Mouse (Mus musculus) neural tube, embryonic 15.5 days (tissue): ENCODE results near the gene Bean1. TPM values are rescaled to one million over a fixed set of nuclear protein-coding genes. Genes with fewer than 3 reads are reported as not detected.
"Not testable (repeated sequence)": the region's sequence is repeated elsewhere in the genome, so short reads cannot be mapped to it uniquely, and the experiment has no call there.

ENCODE experiments used
- ATAC-seq: fragments of 200-750 bp; cut with Nextera tagmentation; 2 replicates; pipeline ENCODE4 v1.8.0; 2017; ENCODE audit warnings: mild to moderate bottlenecking, moderate TSS enrichment, moderate library complexity; ENCODE audit not compliant: low FRiP score
- H3K27ac ChIP-seq: fragments of 300-500 bp; sonication (generic); replicated peaks from 2 replicates; pipeline ENCODE4 v1.5.1; 2015; ENCODE audit warnings: mild to moderate bottlenecking, inconsistent platforms
- H3K27me3 ChIP-seq: fragments of 300-500 bp; sonication (generic); replicated peaks from 2 replicates; pipeline ENCODE4 v1.6.1; 2015; ENCODE audit warnings: inconsistent platforms
- H3K36me3 ChIP-seq: fragments of 300-500 bp; sonication (generic); 2 replicates; pipeline ENCODE4 v1.6.1; 2015; ENCODE audit warnings: inconsistent platforms
- H3K4me1 ChIP-seq: fragments of 300-500 bp; sonication (generic); 2 replicates; pipeline ENCODE4 v1.6.1; 2015; ENCODE audit warnings: inconsistent platforms
- H3K4me2 ChIP-seq: fragments of 300-500 bp; sonication (generic); 2 replicates; pipeline ENCODE4 v1.6.1; 2015; ENCODE audit warnings: inconsistent platforms, mild to moderate bottlenecking, moderate library complexity
- H3K4me3 ChIP-seq: fragments of 300-500 bp; sonication (generic); replicated peaks from 2 replicates; pipeline ENCODE4 v1.5.1; 2015; ENCODE audit warnings: mild to moderate bottlenecking, inconsistent platforms
- H3K9ac ChIP-seq: fragments of 300-500 bp; sonication (generic); replicated peaks from 2 replicates; pipeline ENCODE4 v1.6.1; 2015; ENCODE audit warnings: mild to moderate bottlenecking, inconsistent platforms
- H3K9me3 ChIP-seq: fragments of 300-500 bp; sonication (generic); replicated peaks from 2 replicates; pipeline ENCODE4 v1.6.1; 2016; ENCODE audit warnings: inconsistent platforms
- WGBS: fragments of 180-500 bp; shearing (Covaris S2); methylation state at CpG from one replicate; pipeline ENCODE4 v1.1.7; 2015; ENCODE audit warnings: mixed read lengths; 5-methylcytosine and 5-hydroxymethylcytosine counted together
- polyA plus RNA-seq: library from polyadenylated mRNA; unstranded; fragments of >200 nt; fragmentation: Nextera tagmentation; extraction: Ambion mirVana; gene quantifications from 2 replicates; pipeline ENCODE4 v1.2.1, GENCODE M21; 2015

Gene Bean1
- polyA plus RNA-seq, 1 experiment from 2014 or later = 9.8 TPM

DNA sequence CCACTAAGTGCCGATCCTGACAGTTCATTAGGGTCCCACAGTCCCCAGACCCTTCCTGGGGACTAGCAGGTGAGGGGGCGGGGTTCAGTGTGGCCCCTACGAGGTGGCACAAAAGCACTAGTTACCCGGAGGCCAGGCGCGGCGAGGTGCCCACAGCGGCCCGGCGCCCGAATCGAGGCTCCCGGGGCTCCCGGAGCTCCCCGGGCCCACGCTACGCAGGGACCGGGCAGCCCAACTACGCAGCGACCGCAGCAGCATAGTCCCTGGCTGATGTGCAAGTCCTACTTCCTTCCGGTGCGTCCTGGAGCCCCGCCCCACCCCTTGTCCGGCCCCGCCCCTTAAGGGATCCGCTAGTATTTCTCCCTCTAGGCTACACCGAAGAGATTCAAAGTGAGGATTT, 78.0 kb downstream of the Bean1 start, which contains the start of gene Tk2:
Gene Tk2 (minus strand): TSS at position 283 of the 400 bp plus-strand sequence.
- Histone ChIP-seq H3K27me3 (no peaks in the 10 kb centered on the region), H3K9me3 (no peaks in the 10 kb centered on the region), H3K9ac (peak within 1 kb of the TSS; percentile 91), H3K27ac (peak within 1 kb of the TSS; percentile 72), H3K4me1 (peaks cover 32% of the 10 kb centered on the region), H3K36me3 (peaks cover 9% of the 10 kb centered on the region; the same call in 1 of the 2 replicates), H3K4me2 (peak within 1 kb of the TSS; percentile 85), H3K4me3 (peak within 1 kb of the TSS; percentile 90)
- under 1% methylated on average over 28 of the region's 28 CpGs for WGBS
- ATAC-seq = peak; percentile 94

DNA sequence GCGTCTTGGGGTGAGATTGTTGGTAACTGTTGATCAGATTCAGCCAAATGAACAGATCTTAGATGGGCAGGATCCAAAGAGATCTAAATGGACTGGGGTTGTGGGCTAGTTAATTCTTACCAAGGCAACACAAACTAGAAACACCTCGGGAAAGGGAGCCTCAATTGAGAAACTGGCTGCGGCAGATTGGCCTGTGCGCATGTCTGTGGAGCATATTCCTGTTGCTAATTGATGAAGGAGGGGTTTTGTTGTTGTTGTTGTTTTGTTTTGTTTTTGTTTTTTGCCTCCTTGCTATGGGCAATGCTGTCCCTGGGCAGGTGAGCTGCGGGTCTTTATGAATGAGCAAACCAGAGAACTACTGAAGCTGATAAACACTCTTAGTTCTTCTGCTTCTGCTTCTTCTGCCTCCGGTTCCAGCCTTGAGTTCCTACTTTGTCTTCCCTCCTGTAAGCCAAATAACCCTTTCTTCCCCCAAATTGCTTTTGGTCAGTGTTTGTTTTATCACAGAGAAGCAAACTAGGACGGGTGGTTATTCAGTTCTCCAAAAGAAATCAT, 79.3 kb downstream of the Bean1 start:
- ATAC-seq = no peak
- Histone ChIP-seq H3K27ac (no peak overlapping the region), H3K4me3 (no peak overlapping the region), H3K4me1 (peaks cover 32% of the 10 kb centered on the region), H3K36me3 (0 out of 2 replicates have a peak, but pooled peaks cover 7% of the 10 kb centered on the region), H3K9ac (no peak overlapping the region), H3K27me3 (no peaks in the 10 kb centered on the region), H3K4me2 (no peak overlapping the region), H3K9me3 (no peaks in the 10 kb centered on the region)
- 84% methylated on average over 7 of the region's 7 CpGs for WGBS

GRCm38 (mm10) chr8:104250439-104251367, 80.5 kb downstream of the Bean1 start, which contains the start of gene Cklf:
Cklf (plus strand) TSS chr8:104250861.
- H3K36me3 ChIP-seq = no peaks in the 10 kb centered on the region
- H3K4me3 ChIP-seq = peak within 1 kb of the TSS; percentile 73
- peak within 1 kb of the TSS; percentile 86 for H3K4me2 ChIP-seq
- H3K9ac ChIP-seq = peak within 1 kb of the TSS; percentile 70
- no peaks in the 10 kb centered on the region for H3K27me3 ChIP-seq
- peak within 1 kb of the TSS; percentile 76 for H3K27ac ChIP-seq
- 4% methylated on average over 41 of the region's 41 CpGs for WGBS
- no peaks in the 10 kb centered on the region for H3K9me3 ChIP-seq
- H3K4me1 ChIP-seq = peaks cover 32% of the 10 kb centered on the region
- ATAC-seq = peak; percentile 84

- Histone ChIP-seq H3K9ac (peak overlapping the region; percentile 70), H3K4me3 (peak overlapping the region; percentile 73), H3K4me2 (peak overlapping the region; percentile 86), H3K27ac (no peak overlapping the region), H3K4me1 (peaks cover 32% of the 10 kb centered on the region), H3K9me3 (no peaks in the 10 kb centered on the region), H3K36me3 (no peaks in the 10 kb centered on the region), H3K27me3 (no peaks in the 10 kb centered on the region)
- WGBS = under 1% methylated on average over 7 of the region's 7 CpGs
- ATAC-seq = no peak
These were observed 81.2 kb downstream of the Bean1 start for GRCm38 (mm10) chr8:104251461-104251860.

- H3K4me3 ChIP-seq = no peak overlapping the region
- no peak for ATAC-seq
- H3K27me3 ChIP-seq = no peaks in the 10 kb centered on the region
- H3K9ac ChIP-seq = no peak overlapping the region
- peaks cover 18% of the 10 kb centered on the region for H3K4me1 ChIP-seq
- 92% methylated on average over 3 of the region's 3 CpGs for WGBS
- H3K36me3 ChIP-seq = peaks cover 7% of the 10 kb centered on the region
- no peak overlapping the region for H3K4me2 ChIP-seq
- H3K9me3 ChIP-seq = 0 out of 2 replicates have a peak, but pooled peaks cover 1% of the 10 kb centered on the region
- H3K27ac ChIP-seq = no peak overlapping the region
These were observed 82.8 kb downstream of the Bean1 start for GRCm38 (mm10) chr8:104253016-104253415.

DNA sequence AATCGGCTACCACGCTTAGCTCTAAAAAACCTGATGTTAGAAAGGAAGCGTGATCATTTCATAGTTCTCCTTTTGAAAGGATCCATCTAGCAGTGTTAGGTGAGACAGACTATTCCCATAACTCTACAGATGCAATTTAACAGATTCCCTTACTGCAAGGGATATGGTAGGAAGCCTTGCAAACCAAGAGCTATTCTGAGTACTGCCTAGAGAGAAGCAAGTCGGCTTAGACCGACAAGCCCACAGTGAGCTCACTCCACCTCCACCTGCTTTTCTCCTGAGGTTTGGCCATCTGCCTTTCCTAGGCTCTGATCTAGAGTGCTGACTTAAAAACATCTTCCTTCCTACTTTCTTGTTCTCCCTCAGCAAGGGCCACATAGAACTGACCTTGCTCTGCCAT, 91.6 kb downstream of the Bean1 start:
- not testable (repeated sequence) for H3K4me1 ChIP-seq, H3K27ac ChIP-seq, ATAC-seq, H3K4me3 ChIP-seq, H3K27me3 ChIP-seq, H3K9me3 ChIP-seq, H3K9ac ChIP-seq, H3K4me2 ChIP-seq
- H3K36me3 ChIP-seq = peaks cover 34% of the 10 kb centered on the region
- 94% methylated on average over 5 of the region's 5 CpGs for WGBS

- H3K27me3 ChIP-seq, H3K4me2 ChIP-seq, H3K27ac ChIP-seq, H3K9ac ChIP-seq, H3K4me1 ChIP-seq, H3K4me3 ChIP-seq, H3K9me3 ChIP-seq, ATAC-seq: not testable (repeated sequence)
- 0 out of 2 replicates have a peak, but pooled peaks cover 13% of the 10 kb centered on the region for H3K36me3 ChIP-seq
- 95% methylated on average over 22 of the region's 22 CpGs for WGBS
These were observed 94.2 kb downstream of the Bean1 start for GRCm38 (mm10) chr8:104264271-104264935.

- ATAC-seq = no peak
- H3K27me3 ChIP-seq = no peaks in the 10 kb centered on the region
- no peaks in the 10 kb centered on the region for H3K4me1 ChIP-seq
These were observed 98.1 kb downstream of the Bean1 start for GRCm38 (mm10) chr8:104268368-104268767.

More at GRCm38 (mm10) chr8:104268368-104268767, 98.1 kb downstream of the Bean1 start:
- Histone ChIP-seq H3K9me3 (no peaks in the 10 kb centered on the region), H3K4me3 (no peak overlapping the region), H3K27ac (no peak overlapping the region), H3K36me3 (0 out of 2 replicates have a peak, but pooled peaks cover 10% of the 10 kb centered on the region), H3K4me2 (no peak overlapping the region), H3K9ac (no peak overlapping the region)

Other genes with a start within 250 kb of the Bean1 start
- gene Cdh5, start 68.8 kb upstream of the Bean1 start, polyA plus RNA-seq = 12.5 and 17.7 TPM in 2 replicates
- gene Tk2, start 78.1 kb downstream of the Bean1 start, polyA plus RNA-seq = 40.2 and 46.7 TPM in 2 replicates
- 36.8 and 38.3 TPM in 2 replicates for gene Cklf, start 80.4 kb downstream of the Bean1 start, polyA plus RNA-seq
- not detected in 2 replicates for gene Cmtm2a, start 122.7 kb downstream of the Bean1 start, polyA plus RNA-seq
- gene Gm45711, start 139.6 kb downstream of the Bean1 start, polyA plus RNA-seq = not detected in 2 replicates
- not detected in 2 replicates for gene Cmtm1, start 139.7 kb downstream of the Bean1 start, polyA plus RNA-seq
- not detected in 2 replicates for gene Gm11020, start 151.1 kb downstream of the Bean1 start, polyA plus RNA-seq
- not detected in 2 replicates for gene Cmtm2b, start 151.8 kb downstream of the Bean1 start, polyA plus RNA-seq
- gene Cmtm3, start 169.0 kb downstream of the Bean1 start, polyA plus RNA-seq = 38.9 and 57.6 TPM in 2 replicates
- 2.4 and 2.6 TPM in 2 replicates for gene Cmtm4, start 225.4 kb downstream of the Bean1 start, polyA plus RNA-seq